Mouse (Mus musculus) MEL (cell line): ENCODE results near the gene Slc41a2. TPM values are rescaled to one million over a fixed set of nuclear protein-coding genes. Genes with fewer than 3 reads are reported as not detected.

Experiments used
- DNase-seq: peaks from one replicate; pipeline ENCODE4 v3.0.0; 2011; ENCODE audit warnings: low read depth, low spot score
- H3K27ac ChIP-seq: 2 replicates; pipeline ENCODE4 v1.5.1; 2012; ENCODE audit warnings: low read depth, mild to moderate bottlenecking, control low read depth, low read length, moderate library complexity; ENCODE audit not compliant: control insufficient read depth
- H3K27me3 ChIP-seq, 2 experiments: fragments of 150-350 bp in 1 of 2; sonication (generic) in 1 of 2; 2 replicates each; pipeline ENCODE4 v1.6.1; 2012; ENCODE audit warnings: low read length in 2 of 2, mild to moderate bottlenecking in 2 of 2, improper control_type of control experiment in 1 of 2, moderate library complexity in 1 of 2; ENCODE audit not compliant: insufficient read depth in 2 of 2, control insufficient read depth in 1 of 2
- H3K36me3 ChIP-seq, 2 experiments: 2 replicates each; pipeline ENCODE4 v1.6.1; 2012 to 2014; ENCODE audit warnings: low read length in 2 of 2, improper control_type of control experiment in 1 of 2, inconsistent platforms in 1 of 2, mild to moderate bottlenecking in 1 of 2; ENCODE audit not compliant: insufficient read depth in 2 of 2, control insufficient read depth in 1 of 2
- H3K4me1 ChIP-seq, 2 experiments: fragments of 150-350 bp in 1 of 2; sonication (generic) in 1 of 2; 2 replicates each; pipeline ENCODE4 v1.6.1; 2012; ENCODE audit warnings: low read length in 2 of 2, improper control_type of control experiment in 1 of 2, mild to moderate bottlenecking in 1 of 2; ENCODE audit not compliant: insufficient read depth in 2 of 2, control insufficient read depth in 1 of 2
- H3K4me3 ChIP-seq, 2 experiments: fragments of 150-350 bp in 1 of 2; sonication (generic) in 1 of 2; 2 replicates each; pipeline ENCODE4 v1.5.1; 2012; ENCODE audit warnings: low read depth in 2 of 2, low read length in 2 of 2, mild to moderate bottlenecking in 2 of 2, moderate library complexity in 2 of 2, control low read depth in 1 of 2, improper control_type of control experiment in 1 of 2; ENCODE audit not compliant: control insufficient read depth in 1 of 2, insufficient read depth in 1 of 2
- H3K79me2 ChIP-seq: 2 replicates; pipeline ENCODE4 v1.6.1; 2012; ENCODE audit warnings: mild to moderate bottlenecking, low read length, moderate library complexity; ENCODE audit not compliant: control insufficient read depth, poor library complexity, insufficient read depth
- H3K9ac ChIP-seq: 2 replicates; pipeline ENCODE4 v1.6.1; 2012; ENCODE audit warnings: low read depth, mild to moderate bottlenecking, control low read depth, low read length, moderate library complexity; ENCODE audit not compliant: control insufficient read depth, poor library complexity, severe bottlenecking
- H3K9me3 ChIP-seq: fragments of 150-350 bp; sonication (generic); replicated peaks from 2 replicates; pipeline ENCODE4 v1.6.1; 2012; ENCODE audit warnings: mild to moderate bottlenecking, low read length, improper control_type of control experiment, moderate library complexity; ENCODE audit not compliant: insufficient read depth
- CHD1 ChIP-seq: IDR thresholded peaks from 2 replicates; pipeline ENCODE4 v1.6.1; 2012; ENCODE audit warnings: low read depth, mild to moderate bottlenecking, inconsistent platforms, low read length, improper control_type of control experiment
- EP300 ChIP-seq, 2 experiments: IDR thresholded peaks; 2 replicates each; pipeline ENCODE4 v1.6.1; 2011; ENCODE audit warnings: improper control_type of control experiment in 2 of 2, low read length in 2 of 2, low read depth in 1 of 2, mild to moderate bottlenecking in 1 of 2
- ETS1 ChIP-seq: IDR thresholded peaks from 2 replicates; pipeline ENCODE4 v1.6.1; 2012; ENCODE audit warnings: low read depth, mild to moderate bottlenecking, inconsistent platforms, low read length, improper control_type of control experiment, moderate library complexity
- GATA1 ChIP-seq: IDR thresholded peaks from 2 replicates; pipeline ENCODE4 v1.6.1; 2011; ENCODE audit warnings: low read depth, low read length, improper control_type of control experiment
- KAT2A ChIP-seq: conservative IDR thresholded peaks from 2 replicates; pipeline ENCODE4 v1.6.1; 2012; ENCODE audit warnings: low read depth, low read length, improper control_type of control experiment, inconsistent platforms
- MEF2A ChIP-seq: IDR thresholded peaks from 2 replicates; pipeline ENCODE4 v1.6.1; 2014; ENCODE audit warnings: low read depth, mild to moderate bottlenecking, inconsistent platforms, low read length, improper control_type of control experiment; ENCODE audit not compliant: poor library complexity, insufficient replicate concordance, severe bottlenecking; ENCODE audit errors: extremely low read depth
- MXI1 ChIP-seq: IDR thresholded peaks from 2 replicates; pipeline ENCODE4 v1.6.1; 2011; ENCODE audit warnings: mild to moderate bottlenecking, low read depth, low read length, improper control_type of control experiment
- MYB ChIP-seq: IDR thresholded peaks from 2 replicates; pipeline ENCODE4 v1.6.1; 2011; ENCODE audit warnings: mild to moderate bottlenecking, low read depth, low read length, improper control_type of control experiment
- MYC ChIP-seq: IDR thresholded peaks from 2 replicates; pipeline ENCODE4 v1.6.1; 2011; ENCODE audit warnings: low read depth, mild to moderate bottlenecking, low read length, improper control_type of control experiment, moderate library complexity
- NELFE ChIP-seq: IDR thresholded peaks from 2 replicates; pipeline ENCODE4 v1.6.1; 2011; ENCODE audit warnings: low read depth, low read length, improper control_type of control experiment
- RCOR1 ChIP-seq: IDR thresholded peaks from 2 replicates; pipeline ENCODE4 v1.6.1; 2012; ENCODE audit warnings: low read depth, mild to moderate bottlenecking, inconsistent platforms, low read length, improper control_type of control experiment
- SMC3 ChIP-seq: IDR thresholded peaks from 2 replicates; pipeline ENCODE4 v1.6.1; 2011; ENCODE audit warnings: low read depth, low read length, improper control_type of control experiment
- TAL1 ChIP-seq: IDR thresholded peaks from 2 replicates; pipeline ENCODE4 v1.6.1; 2012; ENCODE audit warnings: mild to moderate bottlenecking, inconsistent platforms, low read length, moderate library complexity, mixed read lengths
- USF2 ChIP-seq, 2 experiments: IDR thresholded peaks; 2 replicates each; pipeline ENCODE4 v1.6.1; 2011 to 2012; ENCODE audit warnings: improper control_type of control experiment in 2 of 2, low read length in 2 of 2, borderline replicate concordance in 1 of 2, inconsistent platforms in 1 of 2, low read depth in 1 of 2, mild to moderate bottlenecking in 1 of 2; ENCODE audit not compliant: insufficient read depth in 1 of 2
- ZC3H11A ChIP-seq: IDR thresholded peaks from 2 replicates; pipeline ENCODE4 v1.6.1; 2012; ENCODE audit warnings: low read depth, mild to moderate bottlenecking, inconsistent platforms, low read length, improper control_type of control experiment
- ZKSCAN1 ChIP-seq: IDR thresholded peaks from 2 replicates; pipeline ENCODE4 v1.6.1; 2012; ENCODE audit warnings: low read depth, mild to moderate bottlenecking, inconsistent platforms, low read length, improper control_type of control experiment, moderate library complexity
- polyA plus RNA-seq, 2 experiments: library from polyadenylated mRNA; stranded (reverse) in 1 of 2; unstranded in 1 of 2; fragments of >175 nt in 1 of 2; fragments of >200 nt in 1 of 2; gene quantifications; 2 replicates each; pipeline versions ENCODE4 v1.2.1 to v1.2.4; 2012; ENCODE audit warnings: low replicate concordance in 2 of 2, low read depth in 1 of 2; ENCODE audit not compliant: insufficient read length in 2 of 2, insufficient read depth in 1 of 2, missing spikeins in 1 of 2
- total RNA-seq: library from RNA; depleted of rRNA; stranded (reverse); fragments of 300-350 nt; gene quantifications from 2 replicates; pipeline ENCODE4 v1.2.3, GENCODE M21; 2012

Gene Slc41a2
- total and polyA plus RNA-seq, 3 experiments: not detected

DNA sequence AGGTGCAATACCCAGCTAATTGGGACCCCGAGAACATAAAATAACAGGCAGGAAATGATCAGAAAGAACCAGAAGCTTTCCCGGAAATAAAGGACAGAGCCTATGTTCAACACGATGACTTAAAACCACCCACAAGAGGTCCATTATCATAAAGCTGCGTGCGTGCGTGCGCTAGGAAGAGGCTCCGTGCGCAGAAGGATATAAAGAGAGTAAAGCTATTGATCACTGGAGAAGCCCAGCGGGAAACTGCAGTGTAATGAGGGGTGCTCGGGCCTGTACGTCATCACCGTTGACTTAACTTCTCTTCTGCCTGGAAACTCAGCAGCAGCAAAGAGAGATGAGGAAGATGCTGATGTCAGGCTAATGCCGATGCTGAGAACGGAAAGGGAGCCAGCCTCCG lies 127.6 kb downstream of the Slc41a2 start:
- peaks cover 5 to 10% of the 10 kb centered on the region in 2 experiments for H3K4me1 ChIP-seq
- H3K27ac ChIP-seq: no peak overlapping the region
- DNase-seq: no peak
- no peaks in the 10 kb centered on the region for H3K79me2 ChIP-seq
- peaks cover 0 to 9% of the 10 kb centered on the region in 2 experiments; a peak in 2 of 4 replicates for H3K36me3 ChIP-seq
- no peak overlapping the region for H3K4me3 ChIP-seq
- no peaks in the 10 kb centered on the region for H3K9me3 ChIP-seq
- no peak for TF ChIP-seq KAT2A
- no peak for TF ChIP-seq ZC3H11A
- H3K27me3 ChIP-seq: no peaks in the 10 kb centered on the region
- H3K9ac ChIP-seq: no peak overlapping the region

DNA sequence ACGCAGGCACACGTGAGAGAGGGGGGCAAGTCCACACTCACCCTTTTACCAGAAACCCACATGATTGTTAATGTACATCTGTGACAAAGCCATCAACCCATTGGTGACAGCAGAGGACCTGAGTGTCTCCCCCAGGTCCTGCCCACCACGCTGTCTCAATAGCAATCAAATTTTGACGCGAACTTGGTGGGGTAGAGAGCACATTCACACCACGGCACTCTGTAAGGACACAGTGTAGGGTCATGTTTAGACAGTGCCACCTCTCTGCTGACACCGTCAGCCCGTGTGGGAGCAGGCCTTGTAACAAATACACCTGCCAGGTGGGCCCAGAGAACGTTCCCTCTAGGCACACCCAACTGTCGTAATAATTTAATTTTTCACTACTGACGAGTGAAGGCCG lies 128.3 kb downstream of the Slc41a2 start:
- peaks cover 0 to 7% of the 10 kb centered on the region in 2 experiments for H3K4me1 ChIP-seq
- no peaks in the 10 kb centered on the region for H3K9me3 ChIP-seq
- no peak for DNase-seq
- no peak overlapping the region for H3K4me3 ChIP-seq
- no peak overlapping the region for H3K9ac ChIP-seq
- no peak for TF ChIP-seq CHD1
- no peak for TF ChIP-seq USF2 (IDR thresholded peaks at IDR 0.05; ENCODE audit: borderline replicate concordance in 1 of 2, insufficient read depth in 1 of 2, low read depth in 1 of 2, low read length in 2 of 2)
- no peak for TF ChIP-seq MXI1
- TF ChIP-seq MYC: no peak
- TF ChIP-seq SMC3: no peak
- TF ChIP-seq KAT2A: no peak
- TF ChIP-seq EP300 (IDR thresholded peaks at IDR 0.05; ENCODE audit: low read depth in 1 of 2, low read length in 2 of 2): no peak
- TF ChIP-seq NELFE: no peak
- TF ChIP-seq GATA1: no peak
- no peak for TF ChIP-seq MYB
- no peak for TF ChIP-seq TAL1
- no peak for TF ChIP-seq MEF2A
- no peak for TF ChIP-seq RCOR1
- TF ChIP-seq ETS1: no peak
- TF ChIP-seq ZKSCAN1: no peak
- no peaks in the 10 kb centered on the region for H3K79me2 ChIP-seq
- no peak overlapping the region for H3K27ac ChIP-seq
- H3K36me3 ChIP-seq: peaks cover 0 to 3% of the 10 kb centered on the region in 2 experiments; a peak in 2 of 4 replicates
- no peaks in the 10 kb centered on the region for H3K27me3 ChIP-seq
